Mouse (Mus musculus): ENCODE measurements around the gene Gtf2h2. TPM values are rescaled to one million over a fixed set of nuclear protein-coding genes. Genes with fewer than 3 reads are reported as not detected.
A peak's percentile ranks its signal among the peaks of the same experiment; 100 is the strongest.
"Not testable (repeated sequence)": the region's sequence is repeated elsewhere in the genome, so short reads cannot be mapped to it uniquely, and the experiment has no call there.

Gene Gtf2h2
- polyA plus RNA-seq, 1 experiment from 2014 or later, result 99.3 TPM

- DNase-seq (ENCODE audit: low spot score), result peak; percentile 38
- H3K27me3 ChIP-seq (ENCODE audit: low read depth, poor library complexity, severe bottlenecking), result no peaks in the 10 kb centered on the region
- no peak overlapping the region for H3K4me3 ChIP-seq
- H3K9me3 ChIP-seq (replicated peaks), result no peaks in the 10 kb centered on the region
- no peaks in the 10 kb centered on the region for H3K36me3 ChIP-seq
- H3K27ac ChIP-seq, result peak overlapping the region; percentile 81
- 58% methylated on average over 12 of the region's 12 CpGs for WGBS
- peaks cover 13% of the 10 kb centered on the region for H3K4me1 ChIP-seq
These were observed 24.1 kb upstream of the Gtf2h2 start for GRCm38 (mm10) chr13:100516213-100517105.

GRCm38 (mm10) chr13:100512792-100513191 lies 20.4 kb upstream of the Gtf2h2 start:
- Histone ChIP-seq H3K36me3 (no peaks in the 10 kb centered on the region), H3K27me3 (ENCODE audit: low read depth, poor library complexity, severe bottlenecking) (no peaks in the 10 kb centered on the region), H3K4me3 (no peak overlapping the region), H3K4me1 (peaks cover 13% of the 10 kb centered on the region), H3K27ac (no peak overlapping the region), H3K9me3 (replicated peaks) (no peaks in the 10 kb centered on the region)
- WGBS, result 98% methylated on average over 2 of the region's 2 CpGs
- no peak for DNase-seq (ENCODE audit: low spot score)

GRCm38 (mm10) chr13:100511860-100512364 lies 19.5 kb upstream of the Gtf2h2 start:
- 83% methylated on average over 4 of the region's 4 CpGs for WGBS
- Histone ChIP-seq H3K4me1 (peaks cover 10% of the 10 kb centered on the region), H3K27ac (no peak overlapping the region)

GRCm38 (mm10) chr13:100511146-100511859 lies 18.9 kb upstream of the Gtf2h2 start:
- H3K27ac ChIP-seq, result no peak overlapping the region
- H3K4me3 ChIP-seq, result no peak overlapping the region
- H3K4me1 ChIP-seq, result peaks cover 4% of the 10 kb centered on the region
- H3K9me3 ChIP-seq (replicated peaks), result no peaks in the 10 kb centered on the region
- 83% methylated on average over 7 of the region's 7 CpGs for WGBS
- H3K27me3 ChIP-seq (ENCODE audit: low read depth, poor library complexity, severe bottlenecking), result no peaks in the 10 kb centered on the region
- no peak for DNase-seq (ENCODE audit: low spot score)
- no peaks in the 10 kb centered on the region for H3K36me3 ChIP-seq

More at GRCm38 (mm10) chr13:100511860-100512364, 19.5 kb upstream of the Gtf2h2 start:
- no peaks in the 10 kb centered on the region for H3K36me3 ChIP-seq
- H3K27me3 ChIP-seq (ENCODE audit: low read depth, poor library complexity, severe bottlenecking), result no peaks in the 10 kb centered on the region
- no peak overlapping the region for H3K4me3 ChIP-seq
- DNase-seq (ENCODE audit: low spot score), result no peak
- no peaks in the 10 kb centered on the region for H3K9me3 ChIP-seq (replicated peaks)

- not testable (repeated sequence) for H3K9me3 ChIP-seq (replicated peaks); H3K27me3 ChIP-seq (ENCODE audit: low read depth, poor library complexity, severe bottlenecking); H3K4me1 ChIP-seq; H3K4me3 ChIP-seq; H3K36me3 ChIP-seq; H3K27ac ChIP-seq; DNase-seq (ENCODE audit: low spot score)
These were observed 7.2 kb upstream of the Gtf2h2 start for GRCm38 (mm10) chr13:100499625-100500024.

GRCm38 (mm10) chr13:100495337-100495736 lies 3.0 kb upstream of the Gtf2h2 start:
- no peaks in the 10 kb centered on the region for H3K27me3 ChIP-seq (ENCODE audit: low read depth, poor library complexity, severe bottlenecking)
- no peak overlapping the region for H3K4me3 ChIP-seq
- no peak for DNase-seq (ENCODE audit: low spot score)
- H3K9me3 ChIP-seq (replicated peaks), result no peaks in the 10 kb centered on the region
- H3K27ac ChIP-seq, result no peak overlapping the region
- no peaks in the 10 kb centered on the region for H3K36me3 ChIP-seq
- 86% methylated on average over 4 of the region's 4 CpGs for WGBS
- peaks cover 5% of the 10 kb centered on the region for H3K4me1 ChIP-seq

GRCm38 (mm10) chr13:100494370-100494769 lies 2.0 kb upstream of the Gtf2h2 start:
- not testable (repeated sequence) for H3K27ac ChIP-seq; H3K4me3 ChIP-seq; H3K36me3 ChIP-seq; H3K9me3 ChIP-seq (replicated peaks); H3K27me3 ChIP-seq (ENCODE audit: low read depth, poor library complexity, severe bottlenecking); H3K4me1 ChIP-seq
- WGBS, result 64% methylated on average over 8 of the region's 8 CpGs
- DNase-seq (ENCODE audit: low spot score), result peak; percentile 22

GRCm38 (mm10) chr13:100493313-100493712 lies 934 bp upstream of the Gtf2h2 start:
- 78% methylated on average over 8 of the region's 8 CpGs for WGBS
- DNase-seq (ENCODE audit: low spot score), result peak; percentile 25
- Histone ChIP-seq H3K4me1 (peaks cover 5% of the 10 kb centered on the region), H3K36me3 (peaks cover 16% of the 10 kb centered on the region), H3K9me3 (replicated peaks) (no peaks in the 10 kb centered on the region), H3K27ac (no peak overlapping the region), H3K4me3 (no peak overlapping the region), H3K27me3 (ENCODE audit: low read depth, poor library complexity, severe bottlenecking) (no peaks in the 10 kb centered on the region)

GRCm38 (mm10) chr13:100491623-100492022 lies 756 bp downstream of the Gtf2h2 start:
- Histone ChIP-seq H3K27ac (peak overlapping the region; percentile 95), H3K4me1 (peaks cover 5% of the 10 kb centered on the region), H3K27me3 (ENCODE audit: low read depth, poor library complexity, severe bottlenecking) (no peaks in the 10 kb centered on the region), H3K36me3 (peaks cover 33% of the 10 kb centered on the region), H3K9me3 (replicated peaks) (no peaks in the 10 kb centered on the region), H3K4me3 (peak overlapping the region; percentile 84)
- no peak for DNase-seq (ENCODE audit: low spot score)
- 18% methylated on average over 6 of the region's 6 CpGs for WGBS

- Histone ChIP-seq H3K4me3 (no peak overlapping the region), H3K27ac (no peak overlapping the region), H3K4me1 (peaks cover 5% of the 10 kb centered on the region), H3K9me3 (replicated peaks) (no peaks in the 10 kb centered on the region), H3K36me3 (peaks cover 43% of the 10 kb centered on the region), H3K27me3 (ENCODE audit: low read depth, poor library complexity, severe bottlenecking) (no peaks in the 10 kb centered on the region)
- WGBS, result 90% methylated on average over 5 of the region's 5 CpGs
- no peak for DNase-seq (ENCODE audit: low spot score)
These were observed 2.0 kb downstream of the Gtf2h2 start for GRCm38 (mm10) chr13:100490424-100490823.

- peaks cover 98% of the 10 kb centered on the region for H3K36me3 ChIP-seq
- H3K4me3 ChIP-seq, result no peak overlapping the region
- no peak for DNase-seq (ENCODE audit: low spot score)
- WGBS, result 95% methylated on average over 7 of the region's 7 CpGs
- no peak overlapping the region for H3K27ac ChIP-seq
- H3K27me3 ChIP-seq (ENCODE audit: low read depth, poor library complexity, severe bottlenecking), result no peaks in the 10 kb centered on the region
- H3K9me3 ChIP-seq (replicated peaks), result no peaks in the 10 kb centered on the region
- no peaks in the 10 kb centered on the region for H3K4me1 ChIP-seq
These were observed 8.8 kb downstream of the Gtf2h2 start for GRCm38 (mm10) chr13:100483610-100484009.

GRCm38 (mm10) chr13:100463527-100464222 lies 28.7 kb downstream of the Gtf2h2 start:
- Histone ChIP-seq H3K27ac (no peak overlapping the region), H3K4me3 (no peak overlapping the region), H3K27me3 (ENCODE audit: low read depth, poor library complexity, severe bottlenecking) (no peaks in the 10 kb centered on the region), H3K9me3 (replicated peaks) (no peaks in the 10 kb centered on the region), H3K36me3 (peaks cover 77% of the 10 kb centered on the region), H3K4me1 (no peaks in the 10 kb centered on the region)
- WGBS, result 92% methylated on average over 2 of the region's 2 CpGs
- DNase-seq (ENCODE audit: low spot score), result no peak
